Mouse (Mus musculus) liver, embryonic 14.5 days (tissue): ENCODE measurements at regions not wholly inside any gene's neighbourhood (a gene's known extent, or its start where the extent isn't known, plus 50 kb on each side); places are given as distances from the start of the nearest gene placed in this dataset.

ENCODE experiments used
- CTCF ChIP-seq: IDR thresholded peaks from 2 replicates; pipeline ENCODE4 v1.5.1; 2016; ENCODE audit warnings: antibody characterized with exemption, low read depth, control low read depth
- EP300 ChIP-seq: IDR thresholded peaks from 2 replicates; pipeline ENCODE4 v1.6.1; 2016; ENCODE audit warnings: antibody characterized with exemption, low read depth

- TF ChIP-seq EP300 (no peak), CTCF (no peak)
These were observed 72.7 kb upstream of the Man2a1 start for GRCm38 (mm10) chr17:64527817-64528216.
